Mouse (Mus musculus): ENCODE data around the gene Anxa7. TPM values are rescaled to one million over a fixed set of nuclear protein-coding genes. Genes with fewer than 3 reads are reported as not detected.

Gene Anxa7
- polyA plus RNA-seq (2012; rRNA removed) = 84.0 and 92.2 TPM in 2 replicates

DNA sequence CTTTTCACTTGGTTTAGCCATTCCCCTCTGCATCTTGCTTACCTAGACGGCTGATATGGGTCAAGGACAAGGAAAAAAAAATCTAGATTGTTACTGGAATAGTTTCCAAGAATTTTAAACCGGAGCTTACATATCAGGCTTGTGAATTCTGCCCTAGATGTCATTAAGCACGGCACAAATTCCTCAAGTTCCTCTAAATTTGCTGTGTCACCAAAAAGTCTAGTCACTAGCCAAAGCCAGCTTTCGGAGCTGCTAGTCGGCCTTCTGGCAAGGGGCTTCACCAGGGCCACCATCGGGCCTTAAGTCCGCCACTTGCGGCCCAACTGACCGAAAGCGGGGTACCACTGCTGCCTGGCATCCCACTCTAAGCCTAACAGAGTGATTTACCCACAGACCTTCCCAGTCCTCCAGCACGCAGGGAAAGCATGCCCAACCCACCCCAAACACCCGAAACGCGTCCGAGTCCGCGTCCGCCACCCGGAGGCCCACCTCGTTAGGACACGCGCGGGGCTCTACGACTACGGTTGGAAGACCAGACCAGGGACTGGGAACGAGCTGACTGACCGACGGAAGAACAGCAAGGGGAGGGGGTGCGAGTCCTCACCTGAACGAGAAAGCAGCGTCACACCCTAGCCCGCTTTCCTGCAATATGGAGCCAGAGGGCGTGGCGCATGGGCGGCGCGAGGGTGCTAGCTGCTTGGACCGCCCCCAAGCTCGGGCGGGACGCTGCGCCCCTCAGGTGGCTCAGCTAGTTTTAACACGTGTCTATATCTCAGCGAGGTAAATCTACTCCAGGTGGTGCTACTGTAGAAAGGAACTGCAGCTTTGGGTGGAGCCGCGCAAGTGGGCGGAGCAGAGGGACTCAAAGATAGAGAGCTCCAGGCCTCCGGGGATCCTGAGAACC is at the start of gene Anxa7:
Anxa7 (minus strand) TSS at position 843 of the 904 bp plus-strand sequence.
- H3K4me3 ChIP-seq (ENCODE audit: insufficient read depth, low read depth, low read length) = peak within 1 kb of the TSS; percentile 97
- WGBS = under 1% methylated on average over 48 of the region's 48 CpGs
- no peaks in the 10 kb centered on the region for H3K36me3 ChIP-seq (ENCODE audit: control insufficient read depth, insufficient read depth, low read length)
- peaks cover 3% of the 10 kb centered on the region; the same call in 1 of the 2 replicates for H3K4me1 ChIP-seq (ENCODE audit: control insufficient read depth, insufficient read depth, low read length)
- peak within 1 kb of the TSS; percentile 64 for H3K27ac ChIP-seq (ENCODE audit: insufficient read depth, low read depth, low read length)
- TF ChIP-seq POLR2A (IDR thresholded peaks at IDR 0.05; ENCODE audit: low read depth, low read length) = peak; percentile 71
- 0 out of 2 replicates have a peak, but pooled peaks have one; percentile 3 for TF ChIP-seq CTCF (conservative IDR thresholded peaks at IDR 0.05; ENCODE audit: insufficient read depth, insufficient read length, low read depth, low read length)
- DNase-seq = peak; percentile 92
- H3K27me3 ChIP-seq (replicated peaks; ENCODE audit: control insufficient read depth, insufficient read depth, low read length) = no peaks in the 10 kb centered on the region; the same call in 1 of the 2 replicates

DNA sequence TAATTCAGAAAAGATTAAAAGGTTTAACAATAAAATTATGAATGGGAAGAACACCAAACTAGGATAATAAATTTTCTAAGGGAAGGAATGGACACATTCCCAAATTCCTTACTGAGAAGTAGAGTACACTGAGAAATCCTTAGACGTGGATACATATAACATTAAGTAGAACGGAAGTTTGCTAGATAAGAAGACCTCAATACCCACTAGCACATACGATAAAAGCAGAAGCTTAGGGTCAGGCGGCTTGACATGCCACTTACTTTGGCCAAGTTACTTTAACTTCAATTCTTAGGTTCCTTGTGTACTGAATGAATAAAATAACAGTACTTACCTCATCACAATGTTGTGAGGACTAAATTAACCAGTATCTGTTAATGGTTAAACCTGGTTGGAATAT is 49.7 kb upstream of the Anxa7 start:
- DNase-seq = no peak
- Histone ChIP-seq H3K36me3 (ENCODE audit: control insufficient read depth, insufficient read depth, low read length) (peaks cover 1% of the 10 kb centered on the region; the same call in 1 of the 2 replicates), H3K27me3 (replicated peaks; ENCODE audit: control insufficient read depth, insufficient read depth, low read length) (no peaks in the 10 kb centered on the region), H3K4me1 (ENCODE audit: control insufficient read depth, insufficient read depth, low read length) (no peaks in the 10 kb centered on the region), H3K27ac (ENCODE audit: insufficient read depth, low read depth, low read length) (no peak overlapping the region), H3K4me3 (ENCODE audit: insufficient read depth, low read depth, low read length) (no peak overlapping the region)
- WGBS = 72% methylated on average over 4 of the region's 4 CpGs
- TF ChIP-seq CTCF (conservative IDR thresholded peaks at IDR 0.05; ENCODE audit: insufficient read depth, insufficient read length, low read depth, low read length) (no peak), POLR2A (IDR thresholded peaks at IDR 0.05; ENCODE audit: low read depth, low read length) (no peak)

GRCm38 (mm10) chr14:20520179-20520578 is 40.2 kb upstream of the Anxa7 start:
- Histone ChIP-seq H3K36me3 (ENCODE audit: control insufficient read depth, insufficient read depth, low read length) (peaks cover 1% of the 10 kb centered on the region), H3K4me1 (ENCODE audit: control insufficient read depth, insufficient read depth, low read length) (no peaks in the 10 kb centered on the region), H3K27me3 (replicated peaks; ENCODE audit: control insufficient read depth, insufficient read depth, low read length) (no peaks in the 10 kb centered on the region), H3K27ac (ENCODE audit: insufficient read depth, low read depth, low read length) (no peak overlapping the region), H3K4me3 (ENCODE audit: insufficient read depth, low read depth, low read length) (no peak overlapping the region)
- TF ChIP-seq CTCF (conservative IDR thresholded peaks at IDR 0.05; ENCODE audit: insufficient read depth, insufficient read length, low read depth, low read length) (no peak), POLR2A (IDR thresholded peaks at IDR 0.05; ENCODE audit: low read depth, low read length) (no peak)
- 95% methylated on average over 2 of the region's 2 CpGs for WGBS
- DNase-seq = no peak

- no peak for DNase-seq
- no peaks in the 10 kb centered on the region for H3K4me1 ChIP-seq (ENCODE audit: control insufficient read depth, insufficient read depth, low read length)
- no peak overlapping the region for H3K4me3 ChIP-seq (ENCODE audit: insufficient read depth, low read depth, low read length)
- no peaks in the 10 kb centered on the region for H3K36me3 ChIP-seq (ENCODE audit: control insufficient read depth, insufficient read depth, low read length)
- no peaks in the 10 kb centered on the region for H3K27me3 ChIP-seq (replicated peaks; ENCODE audit: control insufficient read depth, insufficient read depth, low read length)
- no peak overlapping the region for H3K27ac ChIP-seq (ENCODE audit: insufficient read depth, low read depth, low read length)
- 80% methylated on average over 2 of the region's 2 CpGs for WGBS
- no peak for TF ChIP-seq CTCF (conservative IDR thresholded peaks at IDR 0.05; ENCODE audit: insufficient read depth, insufficient read length, low read depth, low read length)
- no peak for TF ChIP-seq POLR2A (IDR thresholded peaks at IDR 0.05; ENCODE audit: low read depth, low read length)
Observed at GRCm38 (mm10) chr14:20508424-20508823, 28.5 kb upstream of the Anxa7 start.

- Histone ChIP-seq H3K36me3 (ENCODE audit: control insufficient read depth, insufficient read depth, low read length) (no peaks in the 10 kb centered on the region), H3K4me3 (ENCODE audit: insufficient read depth, low read depth, low read length) (no peak overlapping the region), H3K27me3 (replicated peaks; ENCODE audit: control insufficient read depth, insufficient read depth, low read length) (no peaks in the 10 kb centered on the region), H3K4me1 (ENCODE audit: control insufficient read depth, insufficient read depth, low read length) (no peaks in the 10 kb centered on the region), H3K27ac (ENCODE audit: insufficient read depth, low read depth, low read length) (no peak overlapping the region)
- TF ChIP-seq CTCF (conservative IDR thresholded peaks at IDR 0.05; ENCODE audit: insufficient read depth, insufficient read length, low read depth, low read length) (no peak), POLR2A (IDR thresholded peaks at IDR 0.05; ENCODE audit: low read depth, low read length) (no peak)
- WGBS = 87% methylated on average over 10 of the region's 10 CpGs
- DNase-seq = peak; percentile 5
Observed at GRCm38 (mm10) chr14:20502966-20503365, 23.0 kb upstream of the Anxa7 start.

GRCm38 (mm10) chr14:20499982-20500381 is 20.0 kb upstream of the Anxa7 start:
- no peaks in the 10 kb centered on the region for H3K36me3 ChIP-seq (ENCODE audit: control insufficient read depth, insufficient read depth, low read length)
- H3K4me3 ChIP-seq (ENCODE audit: insufficient read depth, low read depth, low read length) = no peak overlapping the region
- H3K27me3 ChIP-seq (replicated peaks; ENCODE audit: control insufficient read depth, insufficient read depth, low read length) = no peaks in the 10 kb centered on the region
- 91% methylated on average over 3 of the region's 3 CpGs for WGBS
- no peak for TF ChIP-seq POLR2A (IDR thresholded peaks at IDR 0.05; ENCODE audit: low read depth, low read length)
- TF ChIP-seq CTCF (conservative IDR thresholded peaks at IDR 0.05; ENCODE audit: insufficient read depth, insufficient read length, low read depth, low read length) = no peak
- no peaks in the 10 kb centered on the region for H3K4me1 ChIP-seq (ENCODE audit: control insufficient read depth, insufficient read depth, low read length)
- DNase-seq = no peak
- no peak overlapping the region for H3K27ac ChIP-seq (ENCODE audit: insufficient read depth, low read depth, low read length)

DNA sequence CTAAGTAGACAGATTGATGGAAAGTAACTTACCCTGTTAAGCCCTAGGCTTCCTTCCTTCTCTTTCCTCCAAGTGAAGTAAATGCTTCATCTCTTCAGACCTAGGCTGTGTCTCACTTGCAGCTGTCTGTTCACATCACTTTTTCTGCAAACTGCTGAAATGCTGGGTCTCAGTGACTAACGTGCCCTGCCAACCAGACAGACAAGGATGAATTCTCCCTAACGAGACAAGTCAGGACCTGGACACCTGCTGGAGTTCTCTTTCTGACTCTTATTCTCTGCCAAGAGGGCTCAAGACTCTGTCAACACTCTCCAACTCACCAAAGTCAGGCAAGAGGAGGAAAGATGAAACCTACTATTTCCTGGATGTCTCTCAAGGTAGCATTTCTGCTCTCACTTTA is 16.7 kb upstream of the Anxa7 start, which contains the start of gene Mss51:
Mss51 (minus strand) TSS at position 299 of the 400 bp plus-strand sequence.
- Histone ChIP-seq H3K4me1 (ENCODE audit: control insufficient read depth, insufficient read depth, low read length) (no peaks in the 10 kb centered on the region), H3K27ac (ENCODE audit: insufficient read depth, low read depth, low read length) (no peak within 1 kb of the TSS), H3K36me3 (ENCODE audit: control insufficient read depth, insufficient read depth, low read length) (no peaks in the 10 kb centered on the region), H3K27me3 (replicated peaks; ENCODE audit: control insufficient read depth, insufficient read depth, low read length) (no peaks in the 10 kb centered on the region), H3K4me3 (ENCODE audit: insufficient read depth, low read depth, low read length) (no peak within 1 kb of the TSS)
- TF ChIP-seq CTCF (conservative IDR thresholded peaks at IDR 0.05; ENCODE audit: insufficient read depth, insufficient read length, low read depth, low read length) = no peak
- no peak for TF ChIP-seq POLR2A (IDR thresholded peaks at IDR 0.05; ENCODE audit: low read depth, low read length)
- WGBS = 69% methylated on average over 2 of the region's 2 CpGs
- no peak for DNase-seq
